Comparison of ENCODE assay signal across 30 mouse cellular contexts in genomic region chr2:167865525-167865924, GRCm38 (mm10).
DNase-seq lines count a peak whose midpoint lies in the region; ATAC-seq and TF ChIP-seq lines count a peak whose summit lies in the region.
"Had no signal": no experiment of that assay in that cellular context is flagged by ENCODE, and none has a peak within 500 bp of the region (broad histone marks: within the 10 kb centered on the region; RNA-seq: fewer than 3 reads in every experiment).

No protein-coding gene starts in this region.

- H3K27me3 ChIP-seq in heart, embryonic 16.5 days (ENCODE audit: control insufficient read depth, insufficient read depth, low read length) = 0 out of 2 replicates have a peak, but pooled peaks cover 6% of the 10 kb centered on the region
- H3K27me3 ChIP-seq in lung, embryonic 16.5 days (ENCODE audit: control insufficient read depth, insufficient read depth, low read depth, low read length) = no peaks in the 10 kb centered on the region
- no peaks in the 10 kb centered on the region for H3K27me3 ChIP-seq in small intestine, adult 2 months (ENCODE audit: control insufficient read depth, insufficient read depth, low read length)
- no peaks in the 10 kb centered on the region for H3K27me3 ChIP-seq in stomach, postnatal 0 days (ENCODE audit: control insufficient read depth, insufficient read depth, low read length)
- H3K27me3 ChIP-seq: hindbrain, embryonic 15.5 days; kidney, embryonic 15.5 days; neural tube, embryonic 12.5 days had no signal

- no peaks in the 10 kb centered on the region for H3K36me3 ChIP-seq in heart, embryonic 16.5 days (ENCODE audit: control insufficient read depth, insufficient read depth)
- no peaks in the 10 kb centered on the region for H3K36me3 ChIP-seq in lung, embryonic 16.5 days (ENCODE audit: control insufficient read depth, insufficient read depth, low read length)
- no peaks in the 10 kb centered on the region for H3K36me3 ChIP-seq in small intestine, adult 2 months (ENCODE audit: control insufficient read depth, insufficient read depth, low read length)
- H3K36me3 ChIP-seq in stomach, postnatal 0 days (ENCODE audit: control insufficient read depth, insufficient read depth, low read length) = no peaks in the 10 kb centered on the region
- H3K36me3 ChIP-seq: hindbrain, embryonic 10.5 days; hindbrain, embryonic 15.5 days; kidney, embryonic 15.5 days; liver, embryonic 12.5 days; neural tube, embryonic 12.5 days had no signal

- no peaks in the 10 kb centered on the region for H3K9me3 ChIP-seq in heart, embryonic 16.5 days (replicated peaks; ENCODE audit: control insufficient read depth, low read length)
- H3K9me3 ChIP-seq in lung, embryonic 16.5 days (ENCODE audit: control insufficient read depth, low read length) = no peaks in the 10 kb centered on the region
- H3K9me3 ChIP-seq in stomach, postnatal 0 days (ENCODE audit: control insufficient read depth, low read length) = no peaks in the 10 kb centered on the region
- H3K9me3 ChIP-seq: hindbrain, embryonic 10.5 days; hindbrain, embryonic 15.5 days; kidney, embryonic 15.5 days; liver, embryonic 12.5 days; neural tube, embryonic 12.5 days had no signal

- H3K4me1 ChIP-seq in heart, embryonic 16.5 days (ENCODE audit: control insufficient read depth, insufficient read depth, low read length) = peaks cover 47% of the 10 kb centered on the region
- H3K4me1 ChIP-seq in lung, embryonic 16.5 days (replicated peaks; ENCODE audit: control insufficient read depth, insufficient read depth, low read length) = peaks cover 65% of the 10 kb centered on the region
- peaks cover 30% of the 10 kb centered on the region for H3K4me1 ChIP-seq in small intestine, adult 2 months (ENCODE audit: control insufficient read depth, insufficient read depth, insufficient read length, low read length)
- H3K4me1 ChIP-seq in stomach, postnatal 0 days (replicated peaks; ENCODE audit: control insufficient read depth, insufficient read depth) = peaks cover 9% of the 10 kb centered on the region; the same call in 1 of the 2 replicates

- H3K27ac ChIP-seq in heart, embryonic 16.5 days (ENCODE audit: low read length) = peak overlapping the region; percentile 61; the same call in 1 of the 2 replicates
- peak overlapping the region; percentile 93 for H3K27ac ChIP-seq in lung, embryonic 16.5 days (ENCODE audit: low read length)
- peak overlapping the region; percentile 75 for H3K27ac ChIP-seq in small intestine, adult 2 months (ENCODE audit: insufficient read depth, low read depth, low read length)
- peak overlapping the region; percentile 13; the same call in 1 of the 2 replicates for H3K27ac ChIP-seq in stomach, postnatal 0 days (replicated peaks)
- H3K27ac ChIP-seq: hindbrain, embryonic 10.5 days; hindbrain, embryonic 15.5 days; layer of hippocampus, adult 2 months; liver, embryonic 12.5 days; neural tube, embryonic 12.5 days had no signal

- 73% methylated on average over 3 of the region's 3 CpGs for WGBS in heart, embryonic 16.5 days
- WGBS in lung, embryonic 16.5 days = 76% methylated on average over 3 of the region's 3 CpGs
- WGBS in small intestine, adult 2 months = 91% methylated on average over 3 of the region's 3 CpGs
- WGBS in stomach, postnatal 0 days = 57% methylated on average over 3 of the region's 3 CpGs

- no peak for TF ChIP-seq CTCF in small intestine, adult 2 months (IDR thresholded peaks at IDR 0.05; ENCODE audit: extremely low read depth, insufficient read length, insufficient replicate concordance, low read depth, low read length)
- TF ChIP-seq CTCF in stomach, postnatal 0 days (IDR thresholded peaks at IDR 0.05; ENCODE audit: low read depth) = no peak

- no peak for TF ChIP-seq EP300 in stomach, postnatal 0 days (optimal IDR thresholded peaks at IDR 0.05)

- DNase-seq in heart, adult 8-10 months (ENCODE audit: low spot score) = no peak
- no peak for DNase-seq in lung, postnatal 10 days
- no peak for DNase-seq in stomach, postnatal 0 days (ENCODE audit: low spot score)
- DNase-seq in layer of hippocampus, postnatal 10 days (ENCODE audit: low spot score in 2 of 2) = no peak
- DNase-seq: adrenal gland, adult 8-10 months; cerebellum, adult 2 months; cerebellum, postnatal 14 days; forebrain, postnatal 0 days; kidney, adult 11 months; kidney, postnatal 36 days; left cerebral cortex, postnatal 4 days; liver, postnatal 0 days; right cerebral cortex, adult 18-20 months; thymus, adult 18-20 months; thymus, postnatal 25 days had no signal

- TF ChIP-seq POLR2A in small intestine, adult 2 months (IDR thresholded peaks at IDR 0.05; ENCODE audit: low read depth, low read length) = no peak

- no peak overlapping the region for H3K4me2 ChIP-seq in heart, embryonic 16.5 days (ENCODE audit: low read depth, low read length)
- H3K4me2 ChIP-seq in lung, embryonic 16.5 days (ENCODE audit: low read depth, low read length) = no peak overlapping the region
- no peak overlapping the region for H3K4me2 ChIP-seq in stomach, postnatal 0 days (replicated peaks; ENCODE audit: low read depth)
- H3K4me2 ChIP-seq: hindbrain, embryonic 15.5 days; kidney, embryonic 15.5 days; liver, embryonic 12.5 days; midbrain, embryonic 11.5 days; neural tube, embryonic 12.5 days had no signal

- no peak for ATAC-seq in heart, embryonic 16.5 days (replicated peaks; ENCODE audit: extremely low read depth, insufficient read depth, low FRiP score)
- ATAC-seq in lung, embryonic 16.5 days (ENCODE audit: low read depth) = no peak
- no peak for ATAC-seq in stomach, postnatal 0 days (ENCODE audit: low FRiP score, low TSS enrichment)
- ATAC-seq: activated CD4-positive, CD25-positive, alpha-beta regulatory T cell, adult 4 months; forebrain, postnatal 0 days; inflammation-experienced regulatory T-cells, adult 6 months; liver, embryonic 12.5 days; midbrain, embryonic 16.5 days had no signal

- no peak overlapping the region for H3K9ac ChIP-seq in heart, embryonic 16.5 days (ENCODE audit: low read length)
- H3K9ac ChIP-seq in lung, embryonic 16.5 days (ENCODE audit: low read length) = 0 out of 2 replicates have a peak overlapping the region, but pooled peaks have one; percentile 37
- H3K9ac ChIP-seq in stomach, postnatal 0 days (ENCODE audit: low read length) = no peak overlapping the region
- H3K9ac ChIP-seq: forebrain, postnatal 0 days; hindbrain, embryonic 15.5 days; kidney, embryonic 15.5 days; liver, embryonic 12.5 days; liver, postnatal 0 days; neural tube, embryonic 12.5 days had no signal

- H3K4me3 ChIP-seq in heart, embryonic 16.5 days (ENCODE audit: low read length) = no peak overlapping the region
- no peak overlapping the region for H3K4me3 ChIP-seq in lung, embryonic 16.5 days (ENCODE audit: low read length)
- no peak overlapping the region for H3K4me3 ChIP-seq in small intestine, adult 2 months (ENCODE audit: low read depth, low read length)
- H3K4me3 ChIP-seq in stomach, postnatal 0 days (ENCODE audit: low read depth, low read length) = no peak overlapping the region
- H3K4me3 ChIP-seq: erythroblast, embryonic 14.5 days; hindbrain, embryonic 10.5 days; hindbrain, embryonic 15.5 days; kidney, embryonic 15.5 days; layer of hippocampus, adult 2 months; liver, embryonic 12.5 days; myocyte; neural tube, embryonic 12.5 days had no signal

Comparison
In these comparisons a context has a peak if more than half of its experiments do, and no peak if none do; other contexts are left out.
1. H3K27ac ChIP-seq: peak in every context shown above with its lines; median percentile 93 in lung, embryonic 16.5 days; 75 in small intestine, adult 2 months; 61 in heart, embryonic 16.5 days; 13 in stomach, postnatal 0 days.